Mouse (Mus musculus) thymus, adult 2 months (tissue): ENCODE measurements around the gene Hps1.

Experiments
- CTCF ChIP-seq: fragments of 200-500 bp; IDR thresholded peaks from 2 replicates; pipeline ENCODE4 v1.5.1; 2012; ENCODE audit warnings: mild to moderate bottlenecking, control low read depth, low read length, moderate library complexity, borderline replicate concordance; ENCODE audit not compliant: control insufficient read depth, poor library complexity, insufficient read depth; ENCODE audit errors: extremely low read depth
- POLR2A ChIP-seq: fragments of 200-500 bp; IDR thresholded peaks from 2 replicates; pipeline ENCODE4 v1.6.1; 2012; ENCODE audit warnings: mild to moderate bottlenecking, low read length, control low read depth, moderate library complexity; ENCODE audit not compliant: control insufficient read depth, poor library complexity, insufficient read depth; ENCODE audit errors: extremely low read depth

DNA sequence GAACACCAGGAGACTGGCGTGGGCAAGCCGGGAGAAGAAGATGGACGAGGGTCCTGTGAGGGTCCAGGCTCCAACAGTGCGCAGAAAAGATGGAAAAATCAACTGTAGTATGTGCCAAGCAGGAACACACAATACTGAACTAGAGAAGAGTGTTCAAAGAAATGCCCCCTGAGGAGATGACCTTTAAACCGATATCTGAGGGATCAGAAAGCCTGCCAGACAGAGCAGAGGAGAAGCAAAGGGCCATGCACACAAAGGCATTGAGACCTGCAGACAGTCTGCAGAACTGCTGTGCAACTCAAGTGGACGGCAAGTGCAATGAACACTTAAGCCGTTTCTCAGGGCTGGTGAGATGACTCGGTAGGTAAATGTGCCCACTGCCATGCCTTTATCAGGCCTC is 12.4 kb downstream of the Hps1 start:
- no peak for TF ChIP-seq CTCF
- no peak for TF ChIP-seq POLR2A
